Mouse (Mus musculus): ENCODE results near the gene Lman2.

DNA sequence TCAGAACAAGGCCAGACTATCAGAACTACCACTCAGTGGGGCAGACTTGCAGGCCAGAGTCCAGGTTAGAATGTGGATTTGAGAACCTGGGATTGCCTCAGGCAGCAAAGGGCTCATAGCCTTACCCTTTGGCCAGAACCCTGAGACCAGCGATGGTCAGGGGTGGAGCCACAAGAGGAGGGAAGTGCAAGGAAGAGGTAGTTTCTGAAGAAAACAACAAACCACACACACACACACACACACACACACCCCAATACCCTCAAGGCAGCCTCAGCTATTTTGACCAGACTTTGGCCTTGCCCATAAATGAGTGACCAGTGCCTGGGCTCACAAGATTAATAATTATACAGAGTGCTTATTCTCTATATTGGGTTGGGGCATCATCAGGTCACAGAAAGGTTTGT is 29.0 kb upstream of the Lman2 start:
- TF ChIP-seq CTCF (IDR thresholded peaks at IDR 0.05) (no peak), EP300 (IDR thresholded peaks at IDR 0.05) (no peak)
